Mouse (Mus musculus) bone marrow, adult 2 months (tissue): ENCODE data around the gene Jun.

Source experiments
- CTCF ChIP-seq: fragments of 200-500 bp; IDR thresholded peaks from 2 replicates; pipeline ENCODE4 v1.5.1; 2011; ENCODE audit warnings: low read length, control low read depth; ENCODE audit not compliant: control insufficient read depth, insufficient read depth
- POLR2A ChIP-seq: fragments of 200-500 bp; IDR thresholded peaks from 2 replicates; pipeline ENCODE4 v1.6.1; 2011; ENCODE audit warnings: low read depth, mild to moderate bottlenecking, control low read depth, low read length, borderline replicate concordance; ENCODE audit not compliant: control insufficient read depth

- no peak for TF ChIP-seq CTCF
- no peak for TF ChIP-seq POLR2A
Observed at GRCm38 (mm10) chr4:95096731-95097130, 44.7 kb upstream of the Jun start.
